ENCODE assay signal across 23 mouse cellular contexts in the genomic region with DNA sequence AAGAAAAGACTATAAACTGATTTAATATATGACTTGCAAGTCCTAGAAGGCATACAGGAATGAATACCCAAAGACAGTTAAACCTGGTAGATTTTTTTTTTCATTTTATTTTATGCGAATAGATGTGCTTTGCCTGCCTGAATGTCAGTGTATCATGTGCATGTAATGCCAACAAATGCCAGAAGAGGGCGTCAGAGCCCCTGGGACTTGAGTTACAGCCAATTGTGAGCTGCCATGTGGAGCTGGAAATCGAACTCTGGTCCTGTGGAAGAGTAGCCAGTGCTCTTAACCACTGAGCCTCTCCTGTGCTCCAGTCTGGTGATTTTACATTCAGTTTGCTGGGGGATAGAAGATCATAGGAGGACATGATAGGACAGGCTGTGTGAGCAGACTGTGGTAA. TPM values are rescaled to one million over a fixed set of nuclear protein-coding genes. Genes with fewer than 3 reads are reported as not detected.
A peak's percentile ranks its signal among the peaks of the same experiment; 100 is the strongest.
DNase-seq lines count a peak whose midpoint lies in the region; TF ChIP-seq lines count a peak whose summit lies in the region.
"Had no signal": no experiment of that assay in that cellular context is flagged by ENCODE, and none has a peak within 500 bp of the region (broad histone marks: within the 10 kb centered on the region; RNA-seq: fewer than 3 reads in every experiment).

No protein-coding gene starts in this region.

- no peak for TF ChIP-seq POLR2A in testis, adult 2 months (IDR thresholded peaks at IDR 0.05; ENCODE audit: control insufficient read depth, low read depth, low read length)

- H3K27me3 ChIP-seq in testis, adult 2 months (ENCODE audit: control insufficient read depth, insufficient read depth, low read length), result no peaks in the 10 kb centered on the region; the same call in 1 of the 2 replicates
- H3K27me3 ChIP-seq: forebrain, embryonic 15.5 days; hindbrain, embryonic 15.5 days had no signal

- intact Hi-C loops in gastrocnemius, adult 2 months (cut with DNase I), result no loop called here

- H3K27ac ChIP-seq in gastrocnemius, adult 2 months, result no peak overlapping the region
- H3K27ac ChIP-seq in layer of hippocampus, adult 2 months, result no peak overlapping the region
- H3K27ac ChIP-seq in testis, adult 2 months (ENCODE audit: control insufficient read depth, insufficient read depth, low read depth, low read length), result no peak overlapping the region
- H3K27ac ChIP-seq: embryonic facial prominence, embryonic 15.5 days; forebrain, embryonic 15.5 days; heart, embryonic 10.5 days; hindbrain, embryonic 15.5 days; kidney, embryonic 15.5 days; limb, embryonic 12.5 days; liver, embryonic 13.5 days; macrophage had no signal

- peaks cover 8% of the 10 kb centered on the region for H3K4me1 ChIP-seq in testis, adult 2 months (ENCODE audit: control insufficient read depth, insufficient read depth, low read length)

- no peaks in the 10 kb centered on the region for H3K36me3 ChIP-seq in testis, adult 2 months (ENCODE audit: control insufficient read depth, insufficient read depth, low read length)
- H3K36me3 ChIP-seq: embryonic facial prominence, embryonic 15.5 days; forebrain, embryonic 15.5 days; hindbrain, embryonic 15.5 days; kidney, embryonic 15.5 days; limb, embryonic 12.5 days; liver, embryonic 13.5 days had no signal

- no peak for DNase-seq in gastrocnemius, adult 2 months
- no peak for DNase-seq in gastrocnemius, adult 18-20 months (ENCODE audit: low spot score)
- DNase-seq in layer of hippocampus, adult 2 months (ENCODE audit: low spot score in 2 of 2), result no peak
- no peak for DNase-seq in layer of hippocampus, adult 11-12 months (ENCODE audit: low spot score)
- no peak for DNase-seq in testis, postnatal 14 days (ENCODE audit: low spot score)
- no peak for DNase-seq in kidney, adult 9 months
- no peak for DNase-seq in adrenal gland, adult 18-20 months (ENCODE audit: low spot score in 2 of 2)
- DNase-seq: adrenal gland, postnatal 25 days; cerebellum, adult 11 months; cerebellum, adult 9-11 months; gastrocnemius, postnatal 25 days; heart, postnatal 4 days; liver, embryonic 13.5 days; thymus, postnatal 25 days had no signal

- TF ChIP-seq CTCF in gastrocnemius, adult 2 months (IDR thresholded peaks at IDR 0.05), result peak; percentile 26; the same call in 1 of the 2 replicates
- TF ChIP-seq CTCF in layer of hippocampus, adult 2 months (conservative IDR thresholded peaks at IDR 0.05), result peak; percentile 52
- peak; percentile 46; the same call in 1 of the 2 replicates for TF ChIP-seq CTCF in testis, adult 2 months (IDR thresholded peaks at IDR 0.05; ENCODE audit: control insufficient read depth, insufficient read depth, insufficient replicate concordance, low read depth, low read length)

- no peak overlapping the region for H3K4me3 ChIP-seq in gastrocnemius, adult 2 months
- H3K4me3 ChIP-seq in layer of hippocampus, adult 2 months, result no peak overlapping the region
- H3K4me3 ChIP-seq in testis, adult 2 months (ENCODE audit: control insufficient read depth, low read depth, low read length), result no peak overlapping the region
- H3K4me3 ChIP-seq: embryonic facial prominence, embryonic 15.5 days; forebrain, embryonic 15.5 days; heart, embryonic 10.5 days; hindbrain, embryonic 15.5 days; kidney, embryonic 15.5 days; limb, embryonic 12.5 days; liver, embryonic 13.5 days had no signal

RNA-seq across cellular contexts. Expression of a gene that starts 4.0 kb away (rescaled TPM):
- 10 to 100 TPM; 55.4 to 64.8 TPM for total RNA-seq in gastrocnemius, adult 2 months (2021)
- 10 to 100 TPM; 59.2 to 63.1 TPM for total RNA-seq in gastrocnemius, adult 18-20 months (2021)
- 10 to 100 TPM; 39.8 to 42.0 TPM for total RNA-seq in layer of hippocampus, adult 2 months (2021)
- 3.0 and 3.5 TPM in 2 replicates for polyA plus RNA-seq in testis, adult 2 months (2012; rRNA removed)
- 10 to 100 TPM; 12.3 to 12.9 TPM for total RNA-seq in adrenal gland, adult 18-20 months (2021)
- total RNA-seq: MEL had no signal
- polyA plus RNA-seq: macrophage had no signal
